Mouse (Mus musculus) MEL-GATA-1-ER (cell line): ENCODE data around the gene Tmem115.
"Not testable (repeated sequence)": the region's sequence is repeated elsewhere in the genome, so short reads cannot be mapped to it uniquely, and the experiment has no call there.

Source experiments
- DNase-seq: peaks from one replicate; pipeline ENCODE4 v3.0.0-alpha.2; 2012; ENCODE audit warnings: low read depth; ENCODE audit errors: extremely low read depth

The Tmem115 gene

GRCm38 (mm10) chr9:107549297-107550074 is 15.7 kb downstream of the Tmem115 start:
- no peak for DNase-seq

GRCm38 (mm10) chr9:107550491-107551116 is 16.9 kb downstream of the Tmem115 start:
- DNase-seq: no peak

- DNase-seq: no peak
Measured at GRCm38 (mm10) chr9:107551117-107551889, 17.6 kb downstream of the Tmem115 start, which contains the start of gene Rassf1. Gene Rassf1, plus strand, starts transcription at chr9:107551555.

- no peak for DNase-seq
Measured at GRCm38 (mm10) chr9:107551890-107552355, 18.2 kb downstream of the Tmem115 start.

GRCm38 (mm10) chr9:107552690-107553393 is 19.1 kb downstream of the Tmem115 start:
- DNase-seq: no peak

- no peak for DNase-seq
Measured at GRCm38 (mm10) chr9:107553541-107554318, 20.0 kb downstream of the Tmem115 start.

GRCm38 (mm10) chr9:107554319-107554825 is 20.6 kb downstream of the Tmem115 start:
- DNase-seq: peak; percentile 94

- peak; percentile 71 for DNase-seq
Measured at GRCm38 (mm10) chr9:107555031-107555457, 21.3 kb downstream of the Tmem115 start.

- DNase-seq: no peak
Measured at GRCm38 (mm10) chr9:107555701-107556100, 22.0 kb downstream of the Tmem115 start.

- no peak for DNase-seq
Measured at GRCm38 (mm10) chr9:107556346-107556745, 22.6 kb downstream of the Tmem115 start.

GRCm38 (mm10) chr9:107563029-107563581 is 29.4 kb downstream of the Tmem115 start, which contains the start of gene Tusc2:
Gene Tusc2, plus strand, starts transcription at chr9:107563255.
- DNase-seq: peak; percentile 91

GRCm38 (mm10) chr9:107565556-107565955 is 31.8 kb downstream of the Tmem115 start:
- DNase-seq: not testable (repeated sequence)

- no peak for DNase-seq
Measured at GRCm38 (mm10) chr9:107566041-107566709, 32.4 kb downstream of the Tmem115 start.

GRCm38 (mm10) chr9:107566855-107567254 is 33.1 kb downstream of the Tmem115 start:
- no peak for DNase-seq

- no peak for DNase-seq
Measured at GRCm38 (mm10) chr9:107567702-107568319, 34.1 kb downstream of the Tmem115 start, which contains the start of gene Hyal2. Gene Hyal2, plus strand, starts transcription at chr9:107567945.

GRCm38 (mm10) chr9:107568331-107569261 is 34.9 kb downstream of the Tmem115 start:
- DNase-seq: no peak

GRCm38 (mm10) chr9:107569270-107569669 is 35.5 kb downstream of the Tmem115 start:
- DNase-seq: no peak
